Mouse (Mus musculus): ENCODE data around the gene Trip11. TPM values are rescaled to one million over a fixed set of nuclear protein-coding genes. Genes with fewer than 3 reads are reported as not detected.
A peak's percentile ranks its signal among the peaks of the same experiment; 100 is the strongest.
"Not testable (repeated sequence)": the region's sequence is repeated elsewhere in the genome, so short reads cannot be mapped to it uniquely, and the experiment has no call there.

Trip11 gene
- 10 to 100 TPM; 33.6 to 35.3 TPM for total RNA-seq (2021)

- DNase-seq = peak; percentile 89 to 92
- intact Hi-C loops (cut with DNase I) = loop anchor here (1.0 kb wide), 1 partner anchor 45 kb away; the partner anchor contains the start of gene Atxn3
Measured at GRCm38 (mm10) chr12:101912626-101913490, at the start of gene Trip11. Gene Trip11 (minus strand): TSS chr12:101913267.

GRCm38 (mm10) chr12:101958960-101959780 lies 46.1 kb upstream of the Trip11 start:
- intact Hi-C loops (cut with DNase I) = loop anchor here (1.0 to 2.0 kb wide), 3 partner anchors 16 to 837 kb away; partner anchors contain the start of genes Cpsf2 and Trip11
- DNase-seq = not testable (repeated sequence)

GRCm38 (mm10) chr12:101958556-101958955 lies 45.5 kb upstream of the Trip11 start:
- intact Hi-C loops (cut with DNase I) = loop anchor here (1.0 to 2.0 kb wide), 3 partner anchors 16 to 836 kb away; partner anchors contain the start of genes Cpsf2 and Trip11
- DNase-seq = no peak

- intact Hi-C loops (cut with DNase I) = loop anchor here (1.0 to 2.0 kb wide), 3 partner anchors 17 to 836 kb away; partner anchors contain the start of genes Cpsf2 and Trip11
Measured at GRCm38 (mm10) chr12:101957942-101958544, 45.0 kb upstream of the Trip11 start, which contains the start of gene Atxn3. Gene Atxn3 (minus strand): TSS chr12:101958246.

GRCm38 (mm10) chr12:101957079-101957941 lies 44.2 kb upstream of the Trip11 start:
- no peak for DNase-seq
- intact Hi-C loops (cut with DNase I) = no loop called here

More at GRCm38 (mm10) chr12:101957942-101958544, 45.0 kb upstream of the Trip11 start, which contains the start of gene Atxn3:
- DNase-seq = peak; percentile 95 to 97

- DNase-seq; intact Hi-C loops (cut with DNase I): not testable (repeated sequence)
Measured at GRCm38 (mm10) chr12:101955821-101956220, 42.8 kb upstream of the Trip11 start.

GRCm38 (mm10) chr12:101948801-101949200 lies 35.7 kb upstream of the Trip11 start:
- intact Hi-C loops (cut with DNase I) = no loop called here
- DNase-seq = no peak

GRCm38 (mm10) chr12:101947986-101948385 lies 34.9 kb upstream of the Trip11 start:
- no peak for DNase-seq

GRCm38 (mm10) chr12:101937572-101937971 lies 24.5 kb upstream of the Trip11 start:
- DNase-seq = no peak
- intact Hi-C loops (cut with DNase I) = no loop called here

More at GRCm38 (mm10) chr12:101947986-101948385, 34.9 kb upstream of the Trip11 start:
- intact Hi-C loops (cut with DNase I) = no loop called here

- intact Hi-C loops (cut with DNase I) = no loop called here
- no peak for DNase-seq
Measured at GRCm38 (mm10) chr12:101935223-101935622, 22.2 kb upstream of the Trip11 start.

GRCm38 (mm10) chr12:101928423-101928822 lies 15.4 kb upstream of the Trip11 start:
- no peak for DNase-seq
- intact Hi-C loops (cut with DNase I) = no loop called here

- no peak for DNase-seq
- intact Hi-C loops (cut with DNase I) = no loop called here
Measured at GRCm38 (mm10) chr12:101922313-101922712, 9.2 kb upstream of the Trip11 start.

GRCm38 (mm10) chr12:101919847-101920246 lies 6.8 kb upstream of the Trip11 start:
- DNase-seq = no peak
- intact Hi-C loops (cut with DNase I) = no loop called here

- no peak for DNase-seq
- intact Hi-C loops (cut with DNase I) = no loop called here
Measured at GRCm38 (mm10) chr12:101917165-101917564, 4.1 kb upstream of the Trip11 start.

- DNase-seq = no peak
- intact Hi-C loops (cut with DNase I) = no loop called here
Measured at GRCm38 (mm10) chr12:101911346-101911745, 1.7 kb downstream of the Trip11 start.

- intact Hi-C loops (cut with DNase I) = no loop called here
- DNase-seq = no peak
Measured at GRCm38 (mm10) chr12:101910360-101910759, 2.7 kb downstream of the Trip11 start.

- intact Hi-C loops (cut with DNase I) = no loop called here
- no peak for DNase-seq
Measured at GRCm38 (mm10) chr12:101905817-101906216, 7.2 kb downstream of the Trip11 start.

GRCm38 (mm10) chr12:101904906-101905305 lies 8.2 kb downstream of the Trip11 start:
- intact Hi-C loops (cut with DNase I) = no loop called here
- no peak for DNase-seq

GRCm38 (mm10) chr12:101904170-101904569 lies 8.9 kb downstream of the Trip11 start:
- no peak for DNase-seq
- intact Hi-C loops (cut with DNase I) = no loop called here

All from heart, postnatal 36 days (tissue).